Mouse (Mus musculus): ENCODE results near the gene Hist1h2ac. TPM values are rescaled to one million over a fixed set of nuclear protein-coding genes. Genes with fewer than 3 reads are reported as not detected.

Gene Hist1h2ac
- 10 to 100 TPM; 59.5 to 67.1 TPM for total RNA-seq (2023)

GRCm38 (mm10) chr13:23683755-23684281 lies at the start of gene Hist1h2ac, which contains the start of gene Hist1h2bc:
Gene Hist1h2ac (minus strand): TSS chr13:23683948.
Gene Hist1h2bc (plus strand): TSS chr13:23684199.

GRCm38 (mm10) chr13:23710374-23711089 lies 26.8 kb upstream of the Hist1h2ac start, which contains the start of gene Hfe:
Gene Hfe (minus strand): TSS chr13:23710854.

GRCm38 (mm10) chr13:23698300-23698693 lies 14.5 kb upstream of the Hist1h2ac start, which contains the start of gene Hist1h4c:
Gene Hist1h4c (minus strand): TSS chr13:23698454.

GRCm38 (mm10) chr13:23695514-23695913 lies 11.8 kb upstream of the Hist1h2ac start, which contains the start of gene Hist1h1t:
Gene Hist1h1t (plus strand): TSS chr13:23695814.

Other genes starting within 250 kb of the Hist1h2ac start
- under 1 TPM; 0.31 to 0.57 TPM for gene Btn1a1, start 218.0 kb downstream of the Hist1h2ac start, total RNA-seq (2023)
- not detected for gene Btn2a2, start 195.1 kb downstream of the Hist1h2ac start, total RNA-seq (2023)
- 1,000 to 10,000 TPM; 1,800 to 2,079 TPM for gene Hist1h4h, start 152.9 kb downstream of the Hist1h2ac start, total RNA-seq (2023)
- 1,000 to 10,000 TPM; 1,103 to 1,322 TPM for gene Hist1h2af, start 150.0 kb downstream of the Hist1h2ac start, total RNA-seq (2023)
- 100 to 1,000 TPM; 343 to 409 TPM for gene Hist1h3g, start 148.5 kb downstream of the Hist1h2ac start, total RNA-seq (2023)
- 100 to 1,000 TPM; 156 to 165 TPM for gene Hist1h2bh, start 140.6 kb downstream of the Hist1h2ac start, total RNA-seq (2023)
- gene Hist1h3f, start 139.9 kb downstream of the Hist1h2ac start, total RNA-seq (2023) = 100 to 1,000 TPM; 484 to 531 TPM
- gene Hist1h4f, start 132.3 kb downstream of the Hist1h2ac start, total RNA-seq (2023) = 1,000 to 10,000 TPM; 2,494 to 2,726 TPM
- gene Hist1h1d, start 130.7 kb downstream of the Hist1h2ac start, total RNA-seq (2023) = 100 to 1,000 TPM; 117 to 132 TPM
- 100 to 1,000 TPM; 919 to 946 TPM for gene Hist1h3e, start 121.6 kb downstream of the Hist1h2ac start, total RNA-seq (2023)
- gene Hist1h2ae, start 112.7 kb downstream of the Hist1h2ac start, total RNA-seq (2023) = 100 to 1,000 TPM; 213 to 226 TPM
- 1,000 to 10,000 TPM; 1,609 to 1,779 TPM for gene Hist1h2bg, start 112.6 kb downstream of the Hist1h2ac start, total RNA-seq (2023)
- gene Hist1h2bf, start 109.8 kb downstream of the Hist1h2ac start, total RNA-seq (2023) = 1,000 to 10,000 TPM; 1,205 to 1,340 TPM
- gene Hist1h2ad, start 109.6 kb downstream of the Hist1h2ac start, total RNA-seq (2023) = 100 to 1,000 TPM; 234 to 256 TPM
- 100 to 1,000 TPM; 207 to 247 TPM for gene Hist1h3d, start 108.2 kb downstream of the Hist1h2ac start, total RNA-seq (2023)
- 100 to 1,000 TPM; 821 to 965 TPM for gene Hist1h4d, start 102.3 kb downstream of the Hist1h2ac start, total RNA-seq (2023)
- 100 to 1,000 TPM; 117 to 129 TPM for gene Hist1h2be, start 62.8 kb downstream of the Hist1h2ac start, total RNA-seq (2023)
- 100 to 1,000 TPM; 854 to 881 TPM for gene Hist1h1e, start 61.4 kb downstream of the Hist1h2ac start, total RNA-seq (2023)
- gene Hist1h2bc, start 251 bp upstream of the Hist1h2ac start, total RNA-seq (2023) = 100 to 1,000 TPM; 108 to 117 TPM
- gene Hist1h1t, start 11.9 kb upstream of the Hist1h2ac start, total RNA-seq (2023) = 1 to 10 TPM; 2.5 to 2.9 TPM
- 100 to 1,000 TPM; 435 to 497 TPM for gene Hist1h4c, start 14.5 kb upstream of the Hist1h2ac start, total RNA-seq (2023)
- gene Hfe, start 26.9 kb upstream of the Hist1h2ac start, total RNA-seq (2023) = 1 to 10 TPM; 7.5 to 7.9 TPM
- gene Hist1h1c, start 54.9 kb upstream of the Hist1h2ac start, total RNA-seq (2023) = 1,000 to 10,000 TPM; 1,583 to 1,684 TPM
- 100 to 1,000 TPM; 649 to 655 TPM for gene Hist1h3c, start 61.7 kb upstream of the Hist1h2ac start, total RNA-seq (2023)
- 1,000 to 10,000 TPM in 1 of 2 experiments, 100 to 1,000 TPM in 1; 938 to 1,011 TPM for gene Hist1h2bb, start 62.8 kb upstream of the Hist1h2ac start, total RNA-seq (2023)
- 1,000 to 10,000 TPM; 1,348 to 1,643 TPM for gene Hist1h2ab, start 67.2 kb upstream of the Hist1h2ac start, total RNA-seq (2023)
- gene Hist1h3b, start 68.3 kb upstream of the Hist1h2ac start, total RNA-seq (2023) = 1,000 to 10,000 TPM; 1,578 to 1,719 TPM
- 100 to 1,000 TPM; 697 to 823 TPM for gene Hist1h4b, start 73.1 kb upstream of the Hist1h2ac start, total RNA-seq (2023)
- gene Hist1h4a, start 77.3 kb upstream of the Hist1h2ac start, total RNA-seq (2023) = 100 to 1,000 TPM; 542 to 645 TPM
- 100 to 1,000 TPM; 941 to 991 TPM for gene Hist1h3a, start 78.4 kb upstream of the Hist1h2ac start, total RNA-seq (2023)
- 100 to 1,000 TPM; 476 to 542 TPM for gene Hist1h1a, start 79.7 kb upstream of the Hist1h2ac start, total RNA-seq (2023)
- gene Trim38, start 86.0 kb upstream of the Hist1h2ac start, total RNA-seq (2023) = not detected
- gene Slc17a2, start 123.0 kb upstream of the Hist1h2ac start, total RNA-seq (2023) = not detected
- not detected for gene Slc17a3, start 155.5 kb upstream of the Hist1h2ac start, total RNA-seq (2023)
- gene Slc17a1, start 183.8 kb upstream of the Hist1h2ac start, total RNA-seq (2023) = not detected
- gene Slc17a4, start 231.1 kb upstream of the Hist1h2ac start, total RNA-seq (2023) = not detected